Mouse (Mus musculus) gastrocnemius, postnatal 36 days (tissue): Measurements from ENCODE around the gene Abca13. TPM values are rescaled to one million over a fixed set of nuclear protein-coding genes. Genes with fewer than 3 reads are reported as not detected.
"Not testable (repeated sequence)": the region's sequence is repeated elsewhere in the genome, so short reads cannot be mapped to it uniquely, and the experiment has no call there.

Experiments
- DNase-seq, 2 experiments: peaks; one replicate each; pipeline ENCODE4 v3.0.0; 2022
- intact Hi-C: fragments of 180-260 bp; cut with DNase I; formaldehyde crosslinking; loops from one replicate; pipeline ENCODE4 v1.15.1; 2025
- total RNA-seq, 2 experiments: library from RNA; stranded (reverse); gene quantifications; 2 replicates each; pipeline ENCODE4 v1.2.3; 2021

Abca13 gene
- total RNA-seq, 2 experiments from 2014 or later: not detected

- intact Hi-C loops: not testable (repeated sequence)
Measured at GRCm38 (mm10) chr11:9514966-9515365, 323.2 kb downstream of the Abca13 start.

GRCm38 (mm10) chr11:9528556-9528955, 336.8 kb downstream of the Abca13 start:
- no peak for DNase-seq
- intact Hi-C loops: no loop called here

More at GRCm38 (mm10) chr11:9514966-9515365, 323.2 kb downstream of the Abca13 start:
- DNase-seq: not testable (repeated sequence)

DNA sequence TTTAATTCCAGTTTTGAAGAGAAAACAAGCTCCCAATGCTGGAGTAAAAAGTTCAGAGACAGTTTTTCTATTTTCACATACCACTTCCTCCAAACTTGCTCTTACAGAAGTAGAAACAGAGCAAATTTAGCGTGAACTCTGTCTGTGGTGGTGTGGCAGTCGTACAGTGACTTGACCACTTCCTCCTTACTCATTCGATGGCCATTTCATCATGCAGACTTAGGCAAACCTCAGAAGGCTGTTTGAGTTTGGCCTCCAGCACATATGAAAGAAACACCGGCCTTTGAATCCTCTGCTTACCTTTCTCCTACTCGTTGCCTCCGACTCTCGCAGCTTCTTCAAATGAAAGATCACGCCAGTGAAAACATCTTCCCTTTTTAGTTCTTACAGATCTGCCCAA, 340.0 kb downstream of the Abca13 start:
- intact Hi-C loops: no loop called here
- DNase-seq: no peak

DNA sequence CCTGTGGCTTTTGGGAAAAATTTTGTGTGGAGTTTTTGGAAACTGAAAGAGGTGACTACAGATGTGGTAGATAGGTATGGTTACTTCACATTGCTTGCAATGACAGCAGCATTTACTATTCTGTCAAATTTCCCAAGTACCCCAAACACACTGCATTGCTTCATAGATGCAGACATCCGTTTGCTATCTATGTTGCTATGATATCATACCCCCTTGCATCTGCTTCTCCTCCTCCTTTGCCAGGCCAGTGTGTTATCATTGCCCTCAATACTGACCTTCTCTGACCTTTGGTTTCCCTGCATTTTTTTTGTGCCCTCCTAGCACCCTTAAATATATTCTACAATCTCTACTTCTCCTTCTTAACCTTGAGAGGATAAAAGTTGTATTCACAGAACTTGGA, 341.4 kb downstream of the Abca13 start:
- intact Hi-C loops: no loop called here
- DNase-seq: no peak

DNA sequence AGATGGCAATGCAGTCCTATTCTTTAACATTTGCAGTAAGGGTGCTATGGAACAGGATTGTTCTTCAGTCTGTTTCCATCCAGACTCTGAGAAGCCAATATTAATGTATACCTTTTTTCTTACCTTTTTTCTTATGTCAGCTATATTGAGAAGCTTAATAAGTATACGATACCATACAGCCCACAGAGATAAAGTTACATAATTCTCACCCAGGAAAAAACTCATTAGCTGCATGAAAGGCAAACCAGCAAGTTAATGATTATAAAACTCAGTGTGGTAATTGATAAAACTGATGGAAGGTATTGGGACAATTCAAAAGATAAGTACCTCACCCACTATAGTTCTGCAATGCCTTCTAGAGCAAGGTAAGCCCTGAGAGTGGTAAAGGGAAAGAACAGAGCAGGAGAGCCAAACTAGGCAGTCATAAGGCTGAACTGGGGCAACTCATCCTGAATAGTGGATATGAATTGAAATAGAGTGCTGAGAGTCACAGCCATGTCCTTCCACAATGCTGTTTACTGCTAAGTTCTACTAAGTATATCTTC, 342.0 kb downstream of the Abca13 start:
- intact Hi-C loops: no loop called here
- DNase-seq: no peak

DNA sequence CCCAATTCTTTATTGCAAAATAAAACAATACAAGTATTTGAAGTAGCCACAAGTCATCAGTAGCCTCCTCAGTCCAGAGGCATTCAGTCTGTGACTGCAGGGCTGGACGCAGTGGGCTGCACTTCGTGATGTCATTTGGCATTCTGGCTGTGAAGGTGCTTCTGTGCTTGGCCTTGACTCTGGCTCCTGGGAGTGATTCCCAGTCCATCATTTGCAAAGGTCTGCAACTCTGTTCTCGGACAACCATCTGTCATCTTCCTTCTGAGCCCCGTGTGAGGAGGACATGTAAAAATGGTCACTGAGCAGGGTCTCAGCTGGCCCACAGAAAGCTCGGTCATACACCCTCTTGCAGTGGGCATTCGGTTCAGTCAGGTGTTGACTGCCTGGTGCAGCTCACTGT, 345.1 kb downstream of the Abca13 start:
- intact Hi-C loops: no loop called here
- no peak for DNase-seq

- intact Hi-C loops: no loop called here
- no peak for DNase-seq
Measured at GRCm38 (mm10) chr11:9538328-9538727, 346.6 kb downstream of the Abca13 start.

- intact Hi-C loops: no loop called here
- DNase-seq: no peak
Measured at GRCm38 (mm10) chr11:9560026-9560425, 368.3 kb downstream of the Abca13 start.

GRCm38 (mm10) chr11:9568302-9568701, 376.6 kb downstream of the Abca13 start:
- no peak for DNase-seq
- intact Hi-C loops: no loop called here

DNA sequence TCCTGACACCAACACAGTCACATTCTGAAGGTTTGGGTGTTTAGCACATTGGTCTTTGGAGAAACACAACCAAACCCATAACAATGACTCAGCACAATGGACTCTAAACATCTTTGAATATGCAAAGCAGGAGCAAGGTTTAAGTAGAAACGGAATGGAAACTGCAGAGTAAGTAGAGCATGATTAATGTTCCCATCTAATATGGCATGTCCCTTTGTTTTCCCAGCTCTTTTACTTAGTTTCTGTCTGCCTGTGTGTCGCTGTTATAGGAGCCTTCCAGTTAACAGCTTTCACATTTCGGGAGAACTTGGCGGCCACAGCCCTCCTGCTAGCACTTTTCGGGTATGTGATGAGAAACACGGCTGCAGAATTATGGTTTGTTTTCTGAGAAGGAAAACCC, 378.6 kb downstream of the Abca13 start:
- DNase-seq: no peak
- intact Hi-C loops: no loop called here

DNA sequence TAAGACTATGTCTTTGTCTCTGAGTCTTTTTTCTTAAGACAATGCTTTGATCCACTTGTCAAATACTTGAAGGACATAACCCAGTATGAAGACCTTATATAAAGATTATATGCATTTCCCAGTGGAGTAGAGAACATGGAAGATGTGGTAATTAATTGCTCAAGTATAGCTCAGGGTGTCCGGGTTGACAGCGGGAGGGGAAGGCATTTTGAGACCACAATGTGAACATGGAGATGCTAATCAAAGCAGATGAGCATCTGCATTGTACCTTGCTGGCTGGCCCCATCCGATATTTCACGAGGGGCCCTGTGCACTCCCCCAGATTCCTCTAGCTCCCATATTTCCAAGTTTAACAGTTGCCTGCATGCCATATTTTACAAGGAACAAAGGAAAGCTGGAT, 383.2 kb downstream of the Abca13 start:
- intact Hi-C loops: no loop called here

GRCm38 (mm10) chr11:9591757-9592316, 400.1 kb downstream of the Abca13 start:
- no peak for DNase-seq
- intact Hi-C loops: no loop called here

More for the DNA sequence above, 383.2 kb downstream of the Abca13 start:
- DNase-seq: no peak

- no peak for DNase-seq
- intact Hi-C loops: no loop called here
Measured at GRCm38 (mm10) chr11:9597299-9597698, 405.6 kb downstream of the Abca13 start.

- DNase-seq: no peak
- intact Hi-C loops: no loop called here
Measured at GRCm38 (mm10) chr11:9601096-9601495, 409.4 kb downstream of the Abca13 start.

GRCm38 (mm10) chr11:9602137-9602536, 410.4 kb downstream of the Abca13 start:
- no peak for DNase-seq
- intact Hi-C loops: no loop called here

DNA sequence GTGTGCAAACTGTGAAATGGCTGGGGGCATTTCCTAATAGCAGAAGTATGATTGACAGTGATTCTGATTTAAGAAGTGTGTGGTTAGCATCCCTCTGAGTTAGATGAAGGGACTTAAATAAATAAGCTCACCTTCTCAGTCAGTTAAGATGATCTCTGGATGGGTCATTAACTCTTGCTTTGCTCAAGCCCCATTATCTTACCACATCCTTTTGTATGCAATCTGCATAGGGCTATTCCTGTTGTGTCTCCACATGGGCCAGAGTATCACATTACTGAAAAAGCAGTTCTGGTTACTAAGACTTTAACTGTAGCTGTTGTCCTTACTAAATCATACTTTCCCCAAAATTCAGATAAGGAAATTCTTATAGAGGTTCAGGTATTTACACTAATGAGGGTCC, 416.5 kb downstream of the Abca13 start:
- no peak for DNase-seq
- intact Hi-C loops: no loop called here

GRCm38 (mm10) chr11:9609075-9609474, 417.3 kb downstream of the Abca13 start:
- intact Hi-C loops: no loop called here
- no peak for DNase-seq

- intact Hi-C loops: no loop called here
Measured at GRCm38 (mm10) chr11:9616133-9616532, 424.4 kb downstream of the Abca13 start.

GRCm38 (mm10) chr11:9616665-9617064, 424.9 kb downstream of the Abca13 start:
- intact Hi-C loops: no loop called here
- no peak for DNase-seq

More at GRCm38 (mm10) chr11:9616133-9616532, 424.4 kb downstream of the Abca13 start:
- no peak for DNase-seq

DNA sequence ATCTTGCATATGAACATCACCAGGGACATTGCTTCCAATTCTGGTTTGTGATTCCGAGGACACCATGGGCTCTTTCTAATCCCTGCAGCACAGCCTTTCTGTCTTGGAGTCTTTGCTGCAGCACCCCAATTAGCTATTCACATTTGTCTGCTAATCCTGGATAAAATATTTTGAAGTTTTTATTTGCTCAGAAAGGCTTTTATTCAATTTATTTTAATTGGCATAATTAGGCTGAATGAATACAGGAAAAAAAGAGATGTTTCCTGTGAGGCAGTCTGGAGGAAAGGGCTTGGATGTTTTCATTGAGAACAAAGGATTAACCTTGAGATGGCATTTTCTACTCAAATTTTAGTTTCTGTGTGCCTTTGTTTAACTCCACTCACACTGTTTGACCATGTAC, 428.2 kb downstream of the Abca13 start:
- intact Hi-C loops: no loop called here
- no peak for DNase-seq

GRCm38 (mm10) chr11:9622888-9623287, 431.1 kb downstream of the Abca13 start:
- intact Hi-C loops: no loop called here
- no peak for DNase-seq

DNA sequence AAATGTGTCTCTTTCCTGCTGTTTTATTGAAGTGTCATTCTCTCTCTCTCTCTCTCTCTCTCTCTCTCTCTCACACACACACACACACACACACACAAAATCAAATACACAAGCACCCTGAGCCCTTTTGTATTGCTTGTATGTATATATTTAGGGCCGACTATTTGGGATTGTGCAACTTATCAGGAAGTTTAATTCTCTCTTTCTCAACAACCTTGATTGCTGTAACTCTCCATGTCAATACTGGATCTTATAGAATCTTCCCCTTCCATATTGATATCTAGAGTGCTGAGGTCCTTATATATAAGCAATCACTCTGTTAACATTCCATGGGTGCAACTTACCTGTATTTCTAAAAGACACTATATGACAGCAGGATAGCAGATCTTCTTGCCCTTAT, 433.0 kb downstream of the Abca13 start:
- intact Hi-C loops: no loop called here
- DNase-seq: no peak

- intact Hi-C loops: no loop called here
- DNase-seq: no peak
Measured at GRCm38 (mm10) chr11:9625812-9626211, 434.1 kb downstream of the Abca13 start.
